Mouse (Mus musculus): Measurements from ENCODE around the gene Tbxas1.

DNA sequence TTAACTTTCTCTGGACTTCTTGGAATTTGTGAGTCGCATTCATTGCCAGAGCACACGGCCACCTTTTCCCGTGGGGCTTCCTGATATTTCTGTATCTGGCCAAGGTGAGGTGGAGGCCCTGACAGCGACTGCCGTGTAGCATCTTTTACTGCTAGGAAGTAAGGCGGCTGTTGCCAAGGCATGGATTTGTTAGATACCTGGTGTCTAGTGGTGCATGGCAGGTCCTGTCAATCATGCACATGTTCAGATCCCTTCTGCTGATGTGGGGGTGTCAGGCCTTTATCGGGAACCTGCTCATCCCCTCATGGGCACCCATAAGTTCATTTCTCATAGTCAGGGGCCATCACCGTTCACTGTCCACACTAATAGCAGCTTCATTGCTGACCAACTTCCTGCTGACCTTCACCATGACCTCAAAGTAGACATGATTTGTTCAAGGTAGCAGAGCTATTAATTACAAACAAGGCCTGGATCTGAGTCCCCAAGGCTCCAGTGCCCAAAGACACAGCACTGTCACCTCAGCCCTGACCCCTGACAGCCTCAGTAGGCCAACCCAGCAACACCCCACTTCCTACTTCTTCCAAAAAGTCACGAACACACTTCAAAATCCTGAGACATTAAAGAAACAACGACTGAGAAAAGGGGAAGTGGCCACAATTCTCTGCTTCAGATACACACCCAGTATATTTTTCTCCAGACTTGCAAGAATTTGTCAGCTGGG lies 98.4 kb downstream of the Tbxas1 start:
- TF ChIP-seq USF1 (IDR thresholded peaks at IDR 0.05; ENCODE audit: low read depth, low read length): no peak
- TF ChIP-seq CTCF (conservative IDR thresholded peaks at IDR 0.05 in 1 of 2, IDR thresholded peaks at IDR 0.05 in 1 of 2; ENCODE audit: low read depth in 2 of 2, low read length in 2 of 2): no peak
- no peak for TF ChIP-seq BHLHE40 (IDR thresholded peaks at IDR 0.05; ENCODE audit: low read depth, low read length)
- no peak for TF ChIP-seq POLR2A (IDR thresholded peaks at IDR 0.05; ENCODE audit: low read depth, low read length)
- TF ChIP-seq EP300 (IDR thresholded peaks at IDR 0.05; ENCODE audit: low read length): no peak
- no peak for TF ChIP-seq CHD2 (IDR thresholded peaks at IDR 0.05; ENCODE audit: low read length)

Measured in CH12.LX (cell line).